Mouse (Mus musculus): ENCODE data around the gene Pik3r3. TPM values are rescaled to one million over a fixed set of nuclear protein-coding genes. Genes with fewer than 3 reads are reported as not detected.

Pik3r3 gene
- polyA plus RNA-seq, 2 experiments: 14.7 to 27.1 TPM

DNA sequence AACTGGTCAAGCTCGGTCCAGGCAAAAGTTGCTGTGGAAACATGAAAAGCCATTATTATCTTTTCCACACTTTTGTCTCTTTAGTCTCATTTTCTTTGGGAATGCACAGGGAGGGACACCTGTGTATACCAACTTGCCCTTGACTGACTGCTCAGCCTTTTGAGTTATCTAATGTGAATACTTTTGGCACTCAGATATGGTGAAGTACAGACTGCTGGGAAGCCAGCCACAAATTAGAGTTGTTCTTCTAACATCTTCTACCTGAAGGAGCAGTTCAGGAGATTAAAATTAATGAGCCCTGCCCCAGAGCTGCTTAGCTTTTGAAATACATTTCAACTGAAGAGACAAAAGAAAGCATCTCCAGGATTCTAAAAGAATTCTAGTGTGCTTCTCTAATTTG is 2.4 kb upstream of the Pik3r3 start:
- H3K9me3 ChIP-seq (ENCODE audit: control insufficient read depth, low read length): no peaks in the 10 kb centered on the region
- no peak overlapping the region for H3K9ac ChIP-seq (ENCODE audit: low read depth, low read length, severe bottlenecking)
- ATAC-seq (ENCODE audit: low FRiP score, low read depth) (no peak), DNase-seq (ENCODE audit: low spot score) (no peak)
- no peaks in the 10 kb centered on the region for H3K36me3 ChIP-seq (ENCODE audit: control insufficient read depth, insufficient read depth, low read length)
- H3K27me3 ChIP-seq (ENCODE audit: control insufficient read depth, insufficient read depth, low read length): no peaks in the 10 kb centered on the region
- H3K4me3 ChIP-seq (replicated peaks; ENCODE audit: low read length): no peak overlapping the region
- H3K27ac ChIP-seq (replicated peaks; ENCODE audit: low read depth, low read length): no peak overlapping the region
- 78% methylated on average over 1 of the region's 1 CpGs for WGBS
- 0 out of 2 replicates have a peak, but pooled peaks cover 4% of the 10 kb centered on the region for H3K4me1 ChIP-seq (ENCODE audit: control insufficient read depth, insufficient read depth, low read length)
- TF ChIP-seq POLR2A (IDR thresholded peaks at IDR 0.05; ENCODE audit: borderline replicate concordance, extremely low read depth, insufficient read depth, insufficient read length): no peak
- no peak overlapping the region for H3K4me2 ChIP-seq (replicated peaks; ENCODE audit: low read depth, low read length, severe bottlenecking)

DNA sequence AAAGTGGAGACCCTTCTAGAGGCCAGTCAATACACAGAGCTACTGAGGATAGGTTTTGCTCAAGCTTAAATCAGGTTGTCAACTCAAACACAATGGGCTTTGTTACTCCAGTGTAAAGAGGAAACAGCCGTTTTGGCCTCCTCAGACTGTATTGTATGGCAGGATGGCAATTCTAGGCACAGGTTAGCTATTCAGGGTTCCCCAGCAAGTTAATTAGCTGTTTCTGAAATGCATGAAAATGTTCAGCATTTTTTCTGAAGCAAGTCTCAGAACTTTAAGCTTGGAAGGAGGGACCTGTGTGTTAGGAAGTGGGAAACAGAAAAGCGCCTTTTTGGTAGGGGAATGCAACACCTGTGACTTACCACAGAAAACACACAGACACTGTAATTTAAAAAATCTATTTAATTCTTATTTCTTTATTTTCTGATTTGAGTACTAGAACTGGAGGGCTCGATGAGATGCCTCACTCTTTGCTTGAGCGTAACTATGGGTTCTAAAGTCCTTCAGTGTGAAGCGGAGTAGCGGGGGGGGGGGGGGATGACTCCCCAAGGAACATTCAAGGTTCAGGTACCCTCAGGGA is 1.3 kb upstream of the Pik3r3 start:
- ATAC-seq (ENCODE audit: low FRiP score, low read depth) (no peak), DNase-seq (ENCODE audit: low spot score) (peak; percentile 8)
- H3K36me3 ChIP-seq (ENCODE audit: control insufficient read depth, insufficient read depth, low read length): no peaks in the 10 kb centered on the region
- H3K4me1 ChIP-seq (ENCODE audit: control insufficient read depth, insufficient read depth, low read length): 0 out of 2 replicates have a peak, but pooled peaks cover 4% of the 10 kb centered on the region
- TF ChIP-seq POLR2A (IDR thresholded peaks at IDR 0.05; ENCODE audit: borderline replicate concordance, extremely low read depth, insufficient read depth, insufficient read length): no peak
- H3K27ac ChIP-seq (replicated peaks; ENCODE audit: low read depth, low read length): peak overlapping the region; percentile 99
- whole genome bisulfite sequencing: 7% methylated on average over 6 of the region's 6 CpGs
- no peaks in the 10 kb centered on the region for H3K27me3 ChIP-seq (ENCODE audit: control insufficient read depth, insufficient read depth, low read length)
- H3K4me3 ChIP-seq (replicated peaks; ENCODE audit: low read length): peak overlapping the region; percentile 76
- H3K9me3 ChIP-seq (ENCODE audit: control insufficient read depth, low read length): no peaks in the 10 kb centered on the region
- H3K4me2 ChIP-seq (replicated peaks; ENCODE audit: low read depth, low read length, severe bottlenecking): peak overlapping the region; percentile 74
- peak overlapping the region; percentile 95 for H3K9ac ChIP-seq (ENCODE audit: low read depth, low read length, severe bottlenecking)

DNA sequence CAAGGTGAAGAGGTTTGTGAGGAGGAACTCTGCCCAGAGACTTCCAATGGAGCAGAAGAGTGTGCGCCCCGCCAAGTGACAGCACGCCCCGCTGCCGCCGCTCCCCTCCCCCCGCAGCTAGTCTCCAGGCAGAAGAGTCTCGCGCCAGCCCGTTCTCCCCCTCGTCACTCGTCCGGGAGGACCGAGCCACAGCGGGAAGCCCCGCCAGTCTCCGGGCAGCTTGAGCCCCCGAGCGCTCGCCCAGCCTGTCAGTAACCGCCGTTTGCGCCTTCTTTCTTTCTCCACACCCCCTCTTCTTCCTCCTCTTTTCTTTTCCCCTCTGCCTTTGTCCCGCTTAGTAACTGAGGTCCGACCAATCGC is 658 bp upstream of the Pik3r3 start:
- ATAC-seq (ENCODE audit: low FRiP score, low read depth) (peak; percentile 58), DNase-seq (ENCODE audit: low spot score) (no peak)
- peak; percentile 92; the same call in 1 of the 2 replicates for TF ChIP-seq POLR2A (IDR thresholded peaks at IDR 0.05; ENCODE audit: borderline replicate concordance, extremely low read depth, insufficient read depth, insufficient read length)

DNA sequence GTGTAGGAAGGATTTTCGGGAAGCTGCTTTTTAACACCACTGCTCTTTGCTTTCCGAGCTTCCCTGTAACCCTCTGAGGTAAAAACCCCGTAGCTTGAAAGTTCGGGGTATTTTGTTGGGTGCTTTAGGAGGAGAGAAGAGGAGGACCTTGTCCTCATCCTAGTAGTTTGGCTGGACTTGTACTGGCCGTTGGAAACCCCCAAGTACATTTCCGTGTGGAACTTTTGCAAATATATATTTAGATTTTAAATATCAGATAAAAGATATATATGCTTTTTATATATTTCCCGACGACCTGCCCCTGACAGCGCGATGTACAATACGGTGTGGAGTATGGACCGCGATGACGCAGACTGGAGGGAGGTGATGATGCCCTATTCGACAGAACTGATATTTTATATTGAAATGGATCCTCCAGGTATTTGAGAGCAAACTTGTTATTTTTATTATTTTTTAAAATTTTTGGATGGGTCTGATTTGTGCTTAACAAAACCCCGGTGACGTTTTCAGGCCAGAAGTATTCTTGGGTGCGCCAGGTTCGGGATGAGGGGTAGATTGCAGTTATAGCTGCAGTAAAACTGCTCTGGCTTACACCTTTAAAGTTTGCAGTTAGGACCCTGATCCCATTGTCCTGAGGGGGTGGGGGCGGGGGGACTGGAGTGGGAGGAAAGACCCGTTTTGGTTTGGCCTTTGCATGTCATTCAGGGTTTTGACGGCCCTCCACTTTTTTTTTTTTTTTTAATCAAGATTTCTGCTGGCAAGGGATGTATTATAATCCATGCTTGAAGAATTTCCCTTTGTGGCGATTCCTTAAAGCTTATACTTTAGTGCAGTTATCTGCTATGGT is 801 bp downstream of the Pik3r3 start:
- DNase-seq (ENCODE audit: low spot score) (peak; percentile 23), ATAC-seq (ENCODE audit: low FRiP score, low read depth) (no peak)
- peak overlapping the region; percentile 76 for H3K4me3 ChIP-seq (replicated peaks; ENCODE audit: low read length)
- H3K27me3 ChIP-seq (ENCODE audit: control insufficient read depth, insufficient read depth, low read length): no peaks in the 10 kb centered on the region
- WGBS: under 1% methylated on average over 23 of the region's 23 CpGs
- H3K9me3 ChIP-seq (ENCODE audit: control insufficient read depth, low read length): no peaks in the 10 kb centered on the region
- peak overlapping the region; percentile 74 for H3K4me2 ChIP-seq (replicated peaks; ENCODE audit: low read depth, low read length, severe bottlenecking)
- TF ChIP-seq POLR2A (IDR thresholded peaks at IDR 0.05; ENCODE audit: borderline replicate concordance, extremely low read depth, insufficient read depth, insufficient read length): no peak
- peak overlapping the region; percentile 99 for H3K27ac ChIP-seq (replicated peaks; ENCODE audit: low read depth, low read length)
- no peaks in the 10 kb centered on the region for H3K36me3 ChIP-seq (ENCODE audit: control insufficient read depth, insufficient read depth, low read length)
- H3K4me1 ChIP-seq (ENCODE audit: control insufficient read depth, insufficient read depth, low read length): 0 out of 2 replicates have a peak, but pooled peaks cover 4% of the 10 kb centered on the region
- peak overlapping the region; percentile 95 for H3K9ac ChIP-seq (ENCODE audit: low read depth, low read length, severe bottlenecking)

More for the DNA sequence above, 658 bp upstream of the Pik3r3 start:
- Histone ChIP-seq H3K4me3 (replicated peaks; ENCODE audit: low read length) (peak overlapping the region; percentile 76), H3K27me3 (ENCODE audit: control insufficient read depth, insufficient read depth, low read length) (no peaks in the 10 kb centered on the region), H3K36me3 (ENCODE audit: control insufficient read depth, insufficient read depth, low read length) (no peaks in the 10 kb centered on the region), H3K4me1 (ENCODE audit: control insufficient read depth, insufficient read depth, low read length) (0 out of 2 replicates have a peak, but pooled peaks cover 4% of the 10 kb centered on the region), H3K9me3 (ENCODE audit: control insufficient read depth, low read length) (no peaks in the 10 kb centered on the region), H3K4me2 (replicated peaks; ENCODE audit: low read depth, low read length, severe bottlenecking) (peak overlapping the region; percentile 74), H3K9ac (ENCODE audit: low read depth, low read length, severe bottlenecking) (peak overlapping the region; percentile 95), H3K27ac (replicated peaks; ENCODE audit: low read depth, low read length) (peak overlapping the region; percentile 99)
- WGBS: 2% methylated on average over 22 of the region's 26 CpGs

DNA sequence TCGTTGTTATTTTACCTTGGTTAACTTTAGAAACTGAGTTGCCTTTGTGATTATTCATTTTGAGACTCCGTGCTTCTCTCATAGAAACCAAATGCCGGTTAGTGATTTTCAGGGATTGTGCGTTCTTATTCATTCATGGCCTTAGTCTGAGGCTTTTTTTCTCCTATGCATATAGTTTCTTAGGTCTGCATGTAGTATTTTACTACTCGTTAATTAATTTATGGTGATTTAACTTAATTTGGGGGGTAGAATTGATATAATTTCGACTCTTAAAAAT is 1.4 kb downstream of the Pik3r3 start:
- TF ChIP-seq POLR2A (IDR thresholded peaks at IDR 0.05; ENCODE audit: borderline replicate concordance, extremely low read depth, insufficient read depth, insufficient read length): no peak
- ATAC-seq (ENCODE audit: low FRiP score, low read depth) (no peak), DNase-seq (ENCODE audit: low spot score) (no peak)

More for the DNA sequence above, 1.4 kb downstream of the Pik3r3 start:
- Histone ChIP-seq H3K4me3 (replicated peaks; ENCODE audit: low read length) (peak overlapping the region; percentile 76), H3K36me3 (ENCODE audit: control insufficient read depth, insufficient read depth, low read length) (no peaks in the 10 kb centered on the region), H3K27ac (replicated peaks; ENCODE audit: low read depth, low read length) (peak overlapping the region; percentile 99), H3K4me2 (replicated peaks; ENCODE audit: low read depth, low read length, severe bottlenecking) (peak overlapping the region; percentile 74), H3K4me1 (ENCODE audit: control insufficient read depth, insufficient read depth, low read length) (0 out of 2 replicates have a peak, but pooled peaks cover 4% of the 10 kb centered on the region), H3K9ac (ENCODE audit: low read depth, low read length, severe bottlenecking) (peak overlapping the region; percentile 95), H3K27me3 (ENCODE audit: control insufficient read depth, insufficient read depth, low read length) (no peaks in the 10 kb centered on the region), H3K9me3 (ENCODE audit: control insufficient read depth, low read length) (no peaks in the 10 kb centered on the region)
- 5% methylated on average over 6 of the region's 6 CpGs for WGBS
